Mouse (Mus musculus) left cerebral cortex, postnatal 4 days (tissue): ENCODE measurements around the gene Papss2. TPM values are rescaled to one million over a fixed set of nuclear protein-coding genes. Genes with fewer than 3 reads are reported as not detected.

ENCODE experiments used
- DNase-seq: peaks from one replicate; pipeline ENCODE4 v3.0.0-alpha.2; 2022
- intact Hi-C: fragments of 180-260 bp; cut with DNase I; formaldehyde crosslinking; loops from one replicate; pipeline ENCODE4 v1.15.1; 2025
- total RNA-seq, 2 experiments: library from RNA; stranded (reverse); gene quantifications; 2 replicates each; pipeline ENCODE4 v1.2.3; 2021

Gene Papss2
- total RNA-seq, 2 experiments from 2014 or later: 2.2 to 2.8 TPM

DNA sequence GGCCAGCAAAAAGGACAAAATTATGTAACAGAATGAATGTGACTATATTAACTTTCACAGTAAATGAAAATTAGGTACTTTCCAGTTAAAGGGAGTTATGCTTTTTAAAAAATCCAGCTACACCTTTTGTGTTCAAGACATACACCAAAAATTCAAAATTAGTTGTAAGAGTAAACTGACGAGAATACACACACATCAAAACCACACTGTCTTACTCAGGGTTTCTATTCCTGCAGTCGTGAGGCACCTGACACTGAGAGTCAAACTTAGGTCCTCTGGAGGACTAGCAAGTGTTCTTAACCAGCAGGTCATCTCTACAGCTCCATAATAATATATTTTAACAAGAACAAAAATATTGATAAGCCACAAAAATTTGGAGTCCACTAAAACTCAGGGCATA is 101.1 kb downstream of the Papss2 start:
- DNase-seq: no peak
- intact Hi-C loops: no loop called here

GRCm38 (mm10) chr19:32702191-32702590 is 106.6 kb downstream of the Papss2 start:
- intact Hi-C loops: no loop called here
- no peak for DNase-seq

- intact Hi-C loops: no loop called here
Measured at GRCm38 (mm10) chr19:32708996-32709395, 113.4 kb downstream of the Papss2 start.

DNA sequence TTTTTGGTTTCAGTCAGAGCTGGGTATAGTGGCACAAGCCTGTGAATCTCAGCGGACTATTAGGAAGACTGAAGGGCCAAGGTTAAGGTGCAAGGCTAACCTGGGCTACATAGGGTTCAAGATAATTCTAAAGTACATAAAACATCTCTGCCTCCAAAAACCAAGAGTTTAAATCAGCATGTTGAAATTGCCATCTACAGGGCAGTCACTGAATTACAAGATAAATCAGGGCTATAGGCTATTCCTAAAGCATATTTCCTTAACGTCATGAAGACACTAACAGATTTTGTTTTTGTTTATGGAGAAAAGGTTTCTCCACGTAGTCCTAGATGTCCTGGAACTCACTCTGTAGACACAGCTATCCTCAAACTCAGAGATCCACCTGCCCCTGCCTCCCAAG is 114.7 kb downstream of the Papss2 start:
- no peak for DNase-seq
- intact Hi-C loops: no loop called here

More at GRCm38 (mm10) chr19:32708996-32709395, 113.4 kb downstream of the Papss2 start:
- DNase-seq: no peak

GRCm38 (mm10) chr19:32711761-32712541 is 116.4 kb downstream of the Papss2 start:
- peak; percentile 93 for DNase-seq
- intact Hi-C loops: no loop called here

DNA sequence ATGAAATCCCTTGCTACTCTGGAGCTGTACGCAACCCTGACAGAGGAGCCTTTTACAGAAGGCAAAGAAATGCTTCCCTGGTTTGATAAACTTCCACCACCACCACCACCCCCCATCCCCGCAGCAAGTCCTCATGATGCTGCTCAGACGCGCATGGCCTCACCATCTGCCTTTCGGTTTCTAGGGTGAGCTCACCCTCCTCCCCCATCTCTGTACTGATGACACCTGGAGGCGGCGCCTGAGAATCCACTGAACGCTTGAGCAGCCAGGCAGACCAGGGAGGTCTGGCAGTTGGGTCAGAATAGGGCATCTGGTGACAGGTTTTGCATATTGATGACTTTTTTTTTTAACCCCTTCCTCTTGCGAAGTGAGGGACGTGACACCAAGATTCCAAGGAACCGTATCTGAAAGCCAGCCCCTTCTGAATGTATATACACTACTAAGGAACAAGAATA is 117.0 kb downstream of the Papss2 start:
- DNase-seq: peak; percentile 90
- intact Hi-C loops: no loop called here

DNA sequence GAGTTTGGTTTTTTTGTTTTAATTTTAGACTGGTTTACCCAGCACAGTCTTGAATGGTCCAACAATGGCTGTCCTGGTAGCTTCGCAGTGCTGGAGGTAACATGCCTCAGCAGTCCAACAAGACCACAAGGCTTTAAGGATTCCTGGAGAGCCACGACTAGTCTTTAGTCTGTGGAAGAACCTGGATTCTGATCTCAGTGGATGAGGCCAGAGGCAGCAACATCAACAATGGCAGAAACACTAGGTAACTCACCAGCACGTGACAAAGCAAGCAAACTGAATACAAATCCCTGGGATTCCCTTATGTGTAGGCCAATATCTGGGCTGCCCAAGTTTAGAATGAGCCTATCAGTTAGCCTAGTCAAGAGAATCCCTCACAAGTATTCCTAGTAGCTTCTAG is 117.9 kb downstream of the Papss2 start:
- DNase-seq: no peak
- intact Hi-C loops: no loop called here

DNA sequence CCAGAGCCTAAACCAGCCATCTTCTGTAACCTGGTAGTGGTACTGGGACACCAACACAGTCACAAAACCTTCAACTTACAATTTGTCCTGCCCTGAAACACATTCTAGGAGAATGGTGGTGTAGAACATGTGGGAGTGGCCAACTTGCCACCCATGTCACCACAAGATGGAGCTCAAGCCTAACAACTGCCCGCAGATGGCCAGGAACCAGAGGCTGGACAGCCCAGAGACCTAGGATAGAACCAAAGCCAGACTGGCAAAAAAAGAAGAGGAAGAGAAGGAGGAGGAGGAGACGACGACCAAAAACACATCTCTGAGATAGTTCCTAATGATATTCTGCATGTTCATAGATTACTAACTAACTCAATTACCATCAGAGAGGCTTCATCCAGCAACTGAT is 119.6 kb downstream of the Papss2 start:
- intact Hi-C loops: loop anchor here (2.0 to 5.0 kb wide), 2 partner anchors 42 to 512 kb away; partner anchors contain the start of gene Pten
- DNase-seq: peak; percentile 78

- intact Hi-C loops: loop anchor here (2.0 to 5.0 kb wide), 2 partner anchors 42 to 511 kb away; partner anchors contain the start of gene Pten
- DNase-seq: no peak
Measured at GRCm38 (mm10) chr19:32715681-32716080, 120.1 kb downstream of the Papss2 start.

Other genes with a start within 250 kb of the Papss2 start
- 10 to 100 TPM; 23.4 to 27.2 TPM for gene Sgms1, start 206.1 kb upstream of the Papss2 start, total RNA-seq
- gene Rpl9-ps6, start 129.2 kb upstream of the Papss2 start, total RNA-seq: 10 to 100 TPM; 33.7 to 39.3 TPM
- 10 to 100 TPM; 47.2 to 48.5 TPM for gene Minpp1, start 110.0 kb upstream of the Papss2 start, total RNA-seq
- gene Atad1, start 144.0 kb downstream of the Papss2 start, total RNA-seq: 100 to 1,000 TPM; 101 to 104 TPM
- gene Pten, start 161.7 kb downstream of the Papss2 start, total RNA-seq: 100 to 1,000 TPM; 144 to 149 TPM